Mouse (Mus musculus) adrenal gland, adult 8-10 months (tissue): ENCODE measurements around the gene Mia2. TPM values are rescaled to one million over a fixed set of nuclear protein-coding genes. Genes with fewer than 3 reads are reported as not detected.

ENCODE experiments used
- DNase-seq: peaks from one replicate; pipeline ENCODE4 v3.0.0; 2022
- total RNA-seq, 4 experiments: library from RNA; stranded (reverse); gene quantifications; 2 replicates each; pipeline ENCODE4 v1.2.4; 2022

The Mia2 gene
- total RNA-seq, 4 experiments from 2014 or later: 105 to 141 (median 129) TPM

GRCm38 (mm10) chr12:59105914-59106313 lies 10.3 kb downstream of the Mia2 start:
- DNase-seq: no peak

GRCm38 (mm10) chr12:59106491-59106890 lies 10.9 kb downstream of the Mia2 start:
- DNase-seq: no peak

GRCm38 (mm10) chr12:59107926-59108325 lies 12.3 kb downstream of the Mia2 start:
- no peak for DNase-seq

GRCm38 (mm10) chr12:59117184-59117583 lies 21.6 kb downstream of the Mia2 start:
- DNase-seq: no peak

GRCm38 (mm10) chr12:59125426-59125825 lies 29.8 kb downstream of the Mia2 start:
- DNase-seq: no peak

- DNase-seq: no peak
Measured at GRCm38 (mm10) chr12:59128501-59128900, 32.9 kb downstream of the Mia2 start.

GRCm38 (mm10) chr12:59129038-59129437 lies 33.4 kb downstream of the Mia2 start:
- no peak for DNase-seq

- DNase-seq: peak; percentile 28
Measured at GRCm38 (mm10) chr12:59129592-59129991, 34.0 kb downstream of the Mia2 start.

- peak; percentile 17 for DNase-seq
Measured at GRCm38 (mm10) chr12:59130249-59130648, 34.6 kb downstream of the Mia2 start.

GRCm38 (mm10) chr12:59130651-59131577 lies 35.3 kb downstream of the Mia2 start:
- DNase-seq: peak; percentile 91

- no peak for DNase-seq
Measured at GRCm38 (mm10) chr12:59131578-59131946, 36.0 kb downstream of the Mia2 start.

- no peak for DNase-seq
Measured at GRCm38 (mm10) chr12:59132462-59132861, 36.9 kb downstream of the Mia2 start.

GRCm38 (mm10) chr12:59132940-59133339 lies 37.3 kb downstream of the Mia2 start:
- DNase-seq: no peak

- DNase-seq: no peak
Measured at GRCm38 (mm10) chr12:59133437-59133999, 37.9 kb downstream of the Mia2 start.

GRCm38 (mm10) chr12:59135096-59135495 lies 39.5 kb downstream of the Mia2 start:
- no peak for DNase-seq

- no peak for DNase-seq
Measured at GRCm38 (mm10) chr12:59135533-59136300, 40.1 kb downstream of the Mia2 start.

- no peak for DNase-seq
Measured at GRCm38 (mm10) chr12:59137031-59137430, 41.4 kb downstream of the Mia2 start.

GRCm38 (mm10) chr12:59139372-59139771 lies 43.8 kb downstream of the Mia2 start:
- DNase-seq: no peak

- DNase-seq: no peak
Measured at GRCm38 (mm10) chr12:59145130-59145529, 49.5 kb downstream of the Mia2 start.

GRCm38 (mm10) chr12:59149691-59150090 lies 54.1 kb downstream of the Mia2 start:
- DNase-seq: no peak

- no peak for DNase-seq
Measured at GRCm38 (mm10) chr12:59161091-59161490, 65.5 kb downstream of the Mia2 start.

GRCm38 (mm10) chr12:59162797-59163196 lies 67.2 kb downstream of the Mia2 start:
- no peak for DNase-seq

- DNase-seq: no peak
Measured at GRCm38 (mm10) chr12:59164522-59164921, 68.9 kb downstream of the Mia2 start.
